Mouse (Mus musculus) fibroblast of lung, adult 2 months (primary cell): ENCODE results near the gene Cnnm2.
"Not testable (repeated sequence)": the region's sequence is repeated elsewhere in the genome, so short reads cannot be mapped to it uniquely, and the experiment has no call there.

Source experiments
- DNase-seq: peaks from one replicate; pipeline ENCODE4 v3.0.0-alpha.2; 2011; ENCODE audit warnings: low read depth

Gene Cnnm2

GRCm38 (mm10) chr19:46760375-46761160, 828 bp upstream of the Cnnm2 start:
- peak; percentile 63 for DNase-seq

- no peak for DNase-seq
Observed at GRCm38 (mm10) chr19:46761971-46762290, 535 bp downstream of the Cnnm2 start.

GRCm38 (mm10) chr19:46762291-46762991, 1.0 kb downstream of the Cnnm2 start:
- no peak for DNase-seq

- no peak for DNase-seq
Observed at GRCm38 (mm10) chr19:46762992-46763342, 1.6 kb downstream of the Cnnm2 start.

GRCm38 (mm10) chr19:46763356-46763755, 2.0 kb downstream of the Cnnm2 start:
- no peak for DNase-seq

GRCm38 (mm10) chr19:46763932-46764762, 2.8 kb downstream of the Cnnm2 start:
- DNase-seq: no peak

GRCm38 (mm10) chr19:46764763-46765117, 3.3 kb downstream of the Cnnm2 start:
- no peak for DNase-seq

GRCm38 (mm10) chr19:46766125-46766524, 4.7 kb downstream of the Cnnm2 start:
- DNase-seq: no peak

GRCm38 (mm10) chr19:46769759-46770158, 8.4 kb downstream of the Cnnm2 start:
- DNase-seq: no peak

GRCm38 (mm10) chr19:46771801-46772200, 10.4 kb downstream of the Cnnm2 start:
- no peak for DNase-seq

- no peak for DNase-seq
Observed at GRCm38 (mm10) chr19:46776391-46776790, 15.0 kb downstream of the Cnnm2 start.

GRCm38 (mm10) chr19:46776850-46777249, 15.5 kb downstream of the Cnnm2 start:
- no peak for DNase-seq

GRCm38 (mm10) chr19:46777928-46778680, 16.7 kb downstream of the Cnnm2 start:
- DNase-seq: no peak

GRCm38 (mm10) chr19:46779130-46779529, 17.7 kb downstream of the Cnnm2 start:
- not testable (repeated sequence) for DNase-seq

- DNase-seq: no peak
Observed at GRCm38 (mm10) chr19:46784038-46784437, 22.6 kb downstream of the Cnnm2 start.

GRCm38 (mm10) chr19:46784502-46784901, 23.1 kb downstream of the Cnnm2 start:
- DNase-seq: no peak

GRCm38 (mm10) chr19:46785633-46786032, 24.2 kb downstream of the Cnnm2 start:
- DNase-seq: no peak

GRCm38 (mm10) chr19:46789782-46790181, 28.4 kb downstream of the Cnnm2 start:
- no peak for DNase-seq

GRCm38 (mm10) chr19:46791360-46791759, 30.0 kb downstream of the Cnnm2 start:
- no peak for DNase-seq

- no peak for DNase-seq
Observed at GRCm38 (mm10) chr19:46791921-46792320, 30.5 kb downstream of the Cnnm2 start.

- peak; percentile 53 for DNase-seq
Observed at GRCm38 (mm10) chr19:46792480-46792879, 31.1 kb downstream of the Cnnm2 start.

- DNase-seq: no peak
Observed at GRCm38 (mm10) chr19:46794181-46794580, 32.8 kb downstream of the Cnnm2 start.
